Mouse (Mus musculus) forebrain, embryonic 11.5 days (tissue): Measurements from ENCODE around the gene Fbxw21. TPM values are rescaled to one million over a fixed set of nuclear protein-coding genes. Genes with fewer than 3 reads are reported as not detected.

Experiments
- ATAC-seq: fragments of 200-750 bp; cut with Nextera tagmentation; replicated peaks from 2 replicates; pipeline ENCODE4 v1.8.0; 2017; ENCODE audit warnings: moderate TSS enrichment; ENCODE audit not compliant: low FRiP score
- DNase-seq: peaks from one replicate; pipeline ENCODE4 v3.0.0-alpha.2; 2017; ENCODE audit warnings: low spot score
- H3K27ac ChIP-seq: fragments of 300-500 bp; sonication (generic); 2 replicates; pipeline ENCODE4 v1.5.1; 2014; ENCODE audit warnings: low read depth, low read length
- H3K27me3 ChIP-seq: fragments of 300-500 bp; sonication (generic); 2 replicates; pipeline ENCODE4 v1.6.1; 2014; ENCODE audit warnings: mild to moderate bottlenecking, low read length, mixed read lengths; ENCODE audit not compliant: control insufficient read depth, insufficient read depth
- H3K36me3 ChIP-seq: fragments of 300-500 bp; sonication (generic); 2 replicates; pipeline ENCODE4 v1.6.1; 2014; ENCODE audit warnings: mild to moderate bottlenecking, low read length, moderate library complexity, mixed read lengths; ENCODE audit not compliant: control insufficient read depth, insufficient read depth
- H3K4me1 ChIP-seq: fragments of 300-500 bp; sonication (generic); replicated peaks from 2 replicates; pipeline ENCODE4 v1.6.1; 2014; ENCODE audit warnings: low read length, mixed read lengths; ENCODE audit not compliant: control insufficient read depth, insufficient read depth
- H3K4me2 ChIP-seq: fragments of 300-500 bp; sonication (generic); 2 replicates; pipeline ENCODE4 v1.6.1; 2014; ENCODE audit warnings: low read depth, mild to moderate bottlenecking, low read length, moderate library complexity, mixed read lengths; ENCODE audit not compliant: severe bottlenecking
- H3K4me3 ChIP-seq: fragments of 300-500 bp; sonication (generic); 2 replicates; pipeline ENCODE4 v1.5.1; 2014; ENCODE audit warnings: low read depth, low read length
- H3K9ac ChIP-seq: fragments of 300-500 bp; sonication (generic); 2 replicates; pipeline ENCODE4 v1.6.1; 2014; ENCODE audit warnings: low read length
- H3K9me3 ChIP-seq: fragments of 300-500 bp; sonication (generic); 2 replicates; pipeline ENCODE4 v1.6.1; 2016; ENCODE audit warnings: low read length, mixed read lengths; ENCODE audit not compliant: control insufficient read depth
- WGBS: fragments of 180-500 bp; shearing (Covaris S2); extraction: QIAGEN DNeasy Blood & Tissue Kit; methylation state at CpG from one replicate; pipeline ENCODE4 v1.1.7; 2014; 5-methylcytosine and 5-hydroxymethylcytosine counted together
- polyA plus RNA-seq: library from polyadenylated mRNA; unstranded; fragments of >200 nt; fragmentation: Nextera tagmentation; extraction: Ambion mirVana; gene quantifications from 2 replicates; pipeline ENCODE4 v1.2.1, GENCODE M21; 2014

Gene Fbxw21
- polyA plus RNA-seq, 1 experiment from 2014 or later: not detected

DNA sequence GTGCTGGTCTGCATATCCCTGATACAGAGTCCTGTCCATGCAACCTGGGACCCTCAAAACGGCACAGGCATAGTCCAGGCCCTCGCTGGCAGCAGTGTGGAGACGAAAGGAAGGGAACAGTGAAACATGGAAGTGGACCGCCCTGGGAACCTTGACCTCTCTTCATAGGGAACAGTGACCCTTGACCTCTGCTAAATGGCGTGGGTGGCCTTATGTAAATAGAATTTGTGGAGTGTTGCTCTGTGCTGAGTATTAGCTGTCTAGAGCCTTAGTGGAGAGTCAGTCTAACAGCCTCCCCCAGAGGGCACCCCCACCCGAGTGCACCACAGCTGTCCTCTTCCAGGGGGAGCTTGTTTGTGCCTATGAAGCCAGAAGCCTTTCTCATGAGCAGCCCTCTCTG is 69.0 kb downstream of the Fbxw21 start:
- 47% methylated on average over 6 of the region's 6 CpGs for WGBS
- ATAC-seq: no peak
- DNase-seq: no peak
- H3K27ac ChIP-seq: no peak overlapping the region
- H3K4me2 ChIP-seq: no peak overlapping the region
- H3K4me1 ChIP-seq: peaks cover 22% of the 10 kb centered on the region
- no peak overlapping the region for H3K9ac ChIP-seq
- H3K36me3 ChIP-seq: no peaks in the 10 kb centered on the region; the same call in 1 of the 2 replicates
- H3K9me3 ChIP-seq: no peaks in the 10 kb centered on the region
- no peaks in the 10 kb centered on the region for H3K27me3 ChIP-seq
- H3K4me3 ChIP-seq: no peak overlapping the region

- Histone ChIP-seq H3K27ac (no peak overlapping the region), H3K9me3 (no peaks in the 10 kb centered on the region), H3K4me1 (peaks cover 21% of the 10 kb centered on the region), H3K4me3 (no peak overlapping the region), H3K9ac (no peak overlapping the region), H3K36me3 (no peaks in the 10 kb centered on the region; the same call in 1 of the 2 replicates), H3K27me3 (no peaks in the 10 kb centered on the region), H3K4me2 (no peak overlapping the region)
- WGBS: 91% methylated on average over 8 of the region's 8 CpGs
- DNase-seq (peak; percentile 51), ATAC-seq (no peak)
These were observed 70.0 kb downstream of the Fbxw21 start for GRCm38 (mm10) chr9:109091802-109092201.

- H3K27me3 ChIP-seq: no peaks in the 10 kb centered on the region
- ATAC-seq (no peak), DNase-seq (peak; percentile 57)
- no peak overlapping the region for H3K4me2 ChIP-seq
- WGBS: 24% methylated on average over 15 of the region's 15 CpGs
- no peaks in the 10 kb centered on the region for H3K9me3 ChIP-seq
- H3K4me3 ChIP-seq: no peak overlapping the region
- H3K36me3 ChIP-seq: no peaks in the 10 kb centered on the region; the same call in 1 of the 2 replicates
- H3K27ac ChIP-seq: no peak overlapping the region
- peaks cover 19% of the 10 kb centered on the region for H3K4me1 ChIP-seq
- H3K9ac ChIP-seq: peak overlapping the region; percentile 20; the same call in 1 of the 2 replicates
These were observed 71.4 kb downstream of the Fbxw21 start for GRCm38 (mm10) chr9:109090446-109090845.

Other genes with a start within 250 kb of the Fbxw21 start
- not detected in 2 replicates for gene Tmem89, start 247.4 kb downstream of the Fbxw21 start, polyA plus RNA-seq
- 395 and 436 TPM in 2 replicates for gene Uqcrc1, start 225.4 kb downstream of the Fbxw21 start, polyA plus RNA-seq
- 2.2 and 3.7 TPM in 2 replicates for gene Col7a1, start 208.5 kb downstream of the Fbxw21 start, polyA plus RNA-seq
- gene Ucn2, start 176.0 kb downstream of the Fbxw21 start, polyA plus RNA-seq: not detected in 2 replicates
- gene Pfkfb4, start 170.3 kb downstream of the Fbxw21 start, polyA plus RNA-seq: 12.5 and 12.8 TPM in 2 replicates
- 30.4 and 33.9 TPM in 2 replicates for gene Shisa5, start 123.5 kb downstream of the Fbxw21 start, polyA plus RNA-seq
- 5.9 and 8.2 TPM in 2 replicates for gene Trex1, start 102.3 kb downstream of the Fbxw21 start, polyA plus RNA-seq
- gene Atrip, start 87.9 kb downstream of the Fbxw21 start, polyA plus RNA-seq: 28.1 and 32.1 TPM in 2 replicates
- 13.2 and 17.4 TPM in 2 replicates for gene Ccdc51, start 79.5 kb downstream of the Fbxw21 start, polyA plus RNA-seq
- 671 and 746 TPM in 2 replicates for gene Tma7, start 79.5 kb downstream of the Fbxw21 start, polyA plus RNA-seq
- 27.3 and 28.3 TPM in 2 replicates for gene Plxnb1, start 66.7 kb downstream of the Fbxw21 start, polyA plus RNA-seq
- gene Fbxw13, start 33.9 kb upstream of the Fbxw21 start, polyA plus RNA-seq: not detected in 2 replicates
- gene Fbxw20, start 72.7 kb upstream of the Fbxw21 start, polyA plus RNA-seq: not detected in 2 replicates
- gene Fbxw14, start 125.6 kb upstream of the Fbxw21 start, polyA plus RNA-seq: not detected in 2 replicates
- not detected in 2 replicates for gene Fbxw28, start 177.6 kb upstream of the Fbxw21 start, polyA plus RNA-seq
- gene Fbxw22, start 242.3 kb upstream of the Fbxw21 start, polyA plus RNA-seq: not detected in 2 replicates